In the genomic region with DNA sequence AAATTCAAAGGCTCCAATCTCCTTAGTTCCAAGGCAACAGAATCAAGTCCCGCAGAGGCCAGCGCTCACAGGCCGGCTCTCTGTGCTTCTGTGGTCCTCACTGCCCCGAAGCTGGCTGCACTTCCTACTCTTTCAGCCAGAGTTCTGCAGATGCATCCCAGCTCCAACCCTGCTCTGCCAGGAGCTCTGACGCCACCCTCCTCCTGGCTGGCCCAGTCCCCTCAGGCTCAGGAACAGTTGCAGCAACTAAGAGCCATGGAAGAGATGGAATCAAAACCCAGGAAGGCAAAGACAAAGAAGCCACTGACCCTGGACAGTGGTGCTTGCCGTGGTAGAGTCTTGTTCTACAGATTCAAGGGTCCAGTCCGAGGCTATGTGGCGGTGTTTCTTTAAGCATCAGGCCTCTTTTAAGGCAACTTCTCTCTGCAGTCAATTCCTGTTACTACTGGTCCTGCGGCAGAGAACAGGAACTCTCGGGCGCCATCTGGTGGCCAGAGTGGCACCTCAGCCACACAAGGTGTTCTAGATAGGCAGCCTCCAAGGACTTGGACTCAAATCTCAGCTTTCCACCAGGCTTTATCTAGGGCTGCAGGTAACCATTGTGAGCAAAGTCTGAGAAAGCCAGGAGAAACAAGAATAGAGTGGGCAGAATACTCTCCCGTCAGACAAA, we compare ENCODE assay signal across 7 mouse cellular contexts. TPM values are rescaled to one million over a fixed set of nuclear protein-coding genes. Genes with fewer than 3 reads are reported as not detected.
DNase-seq lines count a peak whose midpoint lies in the region; ATAC-seq and TF ChIP-seq lines count a peak whose summit lies in the region.

No protein-coding gene starts in this region.

- DNase-seq in adrenal gland, adult 18-20 months (ENCODE audit: low spot score in 2 of 2), result peak; percentile 90 to 94
- DNase-seq in cerebellum, postnatal 4 days (ENCODE audit: low spot score in 2 of 2), result peak; percentile 94 to 95
- DNase-seq in gastrocnemius, adult 8-10 months (ENCODE audit: low spot score in 2 of 2), result peak; percentile 56 to 70
- DNase-seq in left cerebral cortex, postnatal 36 days (ENCODE audit: low spot score in 2 of 2), result peak; percentile 90
- peak; percentile 96 for DNase-seq in midbrain, embryonic 14.5 days

- ATAC-seq in intestine, postnatal 0 days, result peak; percentile 51; the same call in 1 of the 2 replicates
- ATAC-seq in midbrain, embryonic 14.5 days (ENCODE audit: low FRiP score, low TSS enrichment), result peak; percentile 14; the same call in 1 of the 2 replicates

- TF ChIP-seq CTCF in intestine, postnatal 0 days (IDR thresholded peaks at IDR 0.05; ENCODE audit: low read depth), result peak; percentile 97
- TF ChIP-seq CTCF in small intestine, adult 2 months (IDR thresholded peaks at IDR 0.05; ENCODE audit: extremely low read depth, insufficient read length, insufficient replicate concordance, low read depth, low read length), result peak; percentile 96; the same call in 1 of the 2 replicates

- no peak overlapping the region for H3K4me2 ChIP-seq in intestine, postnatal 0 days (replicated peaks; ENCODE audit: low read depth)
- H3K4me2 ChIP-seq in midbrain, embryonic 14.5 days (ENCODE audit: low read length), result no peak overlapping the region

- no peaks in the 10 kb centered on the region for H3K27me3 ChIP-seq in intestine, postnatal 0 days (replicated peaks; ENCODE audit: control insufficient read depth, insufficient read depth, low read length)
- no peaks in the 10 kb centered on the region for H3K27me3 ChIP-seq in midbrain, embryonic 14.5 days (ENCODE audit: control insufficient read depth, insufficient read depth, low read length)
- no peaks in the 10 kb centered on the region for H3K27me3 ChIP-seq in small intestine, adult 2 months (ENCODE audit: control insufficient read depth, insufficient read depth, low read length)

- H3K4me3 ChIP-seq in intestine, postnatal 0 days (ENCODE audit: low read depth, low read length), result no peak overlapping the region
- H3K4me3 ChIP-seq in midbrain, embryonic 14.5 days (replicated peaks; ENCODE audit: low read depth, low read length), result no peak overlapping the region
- no peak overlapping the region for H3K4me3 ChIP-seq in small intestine, adult 2 months (ENCODE audit: low read depth, low read length)

- H3K9me3 ChIP-seq in intestine, postnatal 0 days (ENCODE audit: control insufficient read depth), result no peaks in the 10 kb centered on the region
- no peaks in the 10 kb centered on the region for H3K9me3 ChIP-seq in midbrain, embryonic 14.5 days (ENCODE audit: control insufficient read depth, low read length)

- TF ChIP-seq POLR2A in small intestine, adult 2 months (IDR thresholded peaks at IDR 0.05; ENCODE audit: low read depth, low read length), result no peak

- no peak overlapping the region for H3K9ac ChIP-seq in intestine, postnatal 0 days (ENCODE audit: low read depth, low read length)
- no peak overlapping the region for H3K9ac ChIP-seq in midbrain, embryonic 14.5 days (replicated peaks; ENCODE audit: low read length)

- WGBS in intestine, postnatal 0 days, result 37% methylated on average over 12 of the region's 12 CpGs
- WGBS in midbrain, embryonic 14.5 days, result 29% methylated on average over 12 of the region's 12 CpGs
- 41% methylated on average over 12 of the region's 12 CpGs for WGBS in small intestine, adult 2 months

- no peaks in the 10 kb centered on the region for H3K36me3 ChIP-seq in intestine, postnatal 0 days (ENCODE audit: control insufficient read depth, insufficient read depth)
- H3K36me3 ChIP-seq in midbrain, embryonic 14.5 days (ENCODE audit: control insufficient read depth, insufficient read depth, low read length), result no peaks in the 10 kb centered on the region
- H3K36me3 ChIP-seq in small intestine, adult 2 months (ENCODE audit: control insufficient read depth, insufficient read depth, low read length), result no peaks in the 10 kb centered on the region

- no peak overlapping the region for H3K27ac ChIP-seq in intestine, postnatal 0 days (ENCODE audit: low read depth, low read length)
- H3K27ac ChIP-seq in midbrain, embryonic 14.5 days (replicated peaks; ENCODE audit: low read depth, low read length), result no peak overlapping the region
- no peak overlapping the region for H3K27ac ChIP-seq in small intestine, adult 2 months (ENCODE audit: insufficient read depth, low read depth, low read length)

- no peaks in the 10 kb centered on the region for H3K4me1 ChIP-seq in intestine, postnatal 0 days (replicated peaks; ENCODE audit: control insufficient read depth, insufficient read depth, low read length)
- no peaks in the 10 kb centered on the region for H3K4me1 ChIP-seq in midbrain, embryonic 14.5 days (ENCODE audit: control insufficient read depth, insufficient read depth, low read length)
- no peaks in the 10 kb centered on the region for H3K4me1 ChIP-seq in small intestine, adult 2 months (ENCODE audit: control insufficient read depth, insufficient read depth, insufficient read length, low read length)

- intact Hi-C loops in left cerebral cortex, postnatal 36 days (cut with DNase I), result loop anchor here (2.0 to 10.0 kb wide), 3 partner anchors 37 to 120 kb away; no protein-coding TSS in a partner anchor

RNA-seq across cellular contexts. Expression of gene Abr, which starts 44.4 kb away (rescaled TPM):
- 10 to 100 TPM; 55.4 to 56.2 TPM for total RNA-seq in adrenal gland, adult 18-20 months (2021)
- 10 to 100 TPM in 1 of 4 experiments, 1 to 10 TPM in 3; 5.5 to 10.6 (median 6.4) TPM for total RNA-seq in gastrocnemius, adult 8-10 months (2022)
- 32.3 and 35.0 TPM in 2 replicates for polyA plus RNA-seq in intestine, postnatal 0 days (2015; fragmentation: Nextera tagmentation; extraction: Ambion mirVana)
- 100 to 1,000 TPM; 439 to 452 TPM for total RNA-seq in left cerebral cortex, postnatal 36 days (2021)
- polyA plus RNA-seq in midbrain, embryonic 14.5 days (2014; fragmentation: Nextera tagmentation; extraction: Ambion mirVana), result 102 and 136 TPM in 2 replicates
- polyA plus RNA-seq in small intestine, adult 2 months (2012; rRNA removed), result 74.2 and 161 TPM in 2 replicates

Comparison
In these comparisons a context has a peak if more than half of its experiments do, and no peak if none do; other contexts are left out.
1. RNA of gene Abr, which starts 44.4 kb away (total RNA-seq): 439 to 452 TPM in left cerebral cortex, postnatal 36 days; 55.4 to 56.2 TPM in adrenal gland, adult 18-20 months and 5.5 to 10.6 TPM in gastrocnemius, adult 8-10 months; every median in the first group is over 4 times any median in the second.
2. Peak in every context shown above with its lines, with median percentiles within 50 percentile points of each other: DNase-seq.